Mouse (Mus musculus) intestine, embryonic 14.5 days (tissue): ENCODE data around the gene Ttll13. TPM values are rescaled to one million over a fixed set of nuclear protein-coding genes. Genes with fewer than 3 reads are reported as not detected.
A peak's percentile ranks its signal among the peaks of the same experiment; 100 is the strongest.

Experiments used
- ATAC-seq: fragments of 200-750 bp; cut with Nextera tagmentation; replicated peaks from 2 replicates; pipeline ENCODE4 v1.8.0; 2017; ENCODE audit warnings: low read depth, moderate number of reproducible peaks, moderate TSS enrichment, moderate library complexity; ENCODE audit not compliant: low FRiP score, low TSS enrichment
- DNase-seq: peaks from one replicate; pipeline ENCODE4 v3.0.0-alpha.2; 2018; ENCODE audit warnings: low spot score
- H3K27ac ChIP-seq: fragments of 300-500 bp; sonication (generic); 2 replicates; pipeline ENCODE4 v1.5.1; 2014; ENCODE audit warnings: low read depth, mild to moderate bottlenecking, control low read depth
- H3K27me3 ChIP-seq: fragments of 300-500 bp; sonication (generic); replicated peaks from 2 replicates; pipeline ENCODE4 v1.6.1; 2014; ENCODE audit warnings: low read length, control low read depth; ENCODE audit not compliant: control insufficient read depth, insufficient read depth
- H3K36me3 ChIP-seq: fragments of 300-500 bp; sonication (generic); 2 replicates; pipeline ENCODE4 v1.6.1; 2014; ENCODE audit warnings: low read length, control low read depth; ENCODE audit not compliant: control insufficient read depth, insufficient read depth
- H3K4me1 ChIP-seq: fragments of 300-500 bp; sonication (generic); replicated peaks from 2 replicates; pipeline ENCODE4 v1.6.1; 2014; ENCODE audit warnings: low read length, control low read depth, mixed read lengths; ENCODE audit not compliant: control insufficient read depth, insufficient read depth
- H3K4me2 ChIP-seq: fragments of 300-500 bp; sonication (generic); 2 replicates; pipeline ENCODE4 v1.6.1; 2014; ENCODE audit warnings: low read length
- H3K4me3 ChIP-seq: fragments of 300-500 bp; sonication (generic); 2 replicates; pipeline ENCODE4 v1.5.1; 2014; ENCODE audit warnings: low read depth, low read length, control low read depth, mixed read lengths
- H3K9ac ChIP-seq: fragments of 300-500 bp; sonication (generic); 2 replicates; pipeline ENCODE4 v1.6.1; 2014; ENCODE audit warnings: mild to moderate bottlenecking, low read length
- H3K9me3 ChIP-seq: fragments of 300-500 bp; sonication (generic); 2 replicates; pipeline ENCODE4 v1.6.1; 2016; ENCODE audit warnings: low read length, control low read depth; ENCODE audit not compliant: control insufficient read depth
- WGBS: fragments of 180-500 bp; shearing (Covaris S2); extraction: QIAGEN DNeasy Blood & Tissue Kit; methylation state at CpG from one replicate; pipeline ENCODE4 v1.1.7; 2014; 5-methylcytosine and 5-hydroxymethylcytosine counted together
- polyA plus RNA-seq: library from polyadenylated mRNA; unstranded; fragments of >200 nt; fragmentation: Nextera tagmentation; extraction: Ambion mirVana; gene quantifications from 2 replicates; pipeline ENCODE4 v1.2.1, GENCODE M21; 2014

Gene Ttll13
- polyA plus RNA-seq, 1 experiment from 2014 or later = 0.66 TPM

- 91% methylated on average over 4 of the region's 4 CpGs for WGBS
- H3K27me3 ChIP-seq = no peaks in the 10 kb centered on the region
- ATAC-seq (no peak), DNase-seq (no peak)
- no peak overlapping the region for H3K27ac ChIP-seq
- no peaks in the 10 kb centered on the region for H3K9me3 ChIP-seq
- H3K4me1 ChIP-seq = peaks cover 3% of the 10 kb centered on the region; the same call in 1 of the 2 replicates
- no peaks in the 10 kb centered on the region for H3K36me3 ChIP-seq
- H3K4me3 ChIP-seq = no peak overlapping the region
- no peak overlapping the region for H3K9ac ChIP-seq
- H3K4me2 ChIP-seq = no peak overlapping the region
These were observed 1.3 kb upstream of the Ttll13 start for GRCm38 (mm10) chr7:80244851-80245250.

- H3K27me3 ChIP-seq = no peaks in the 10 kb centered on the region
- H3K36me3 ChIP-seq = no peaks in the 10 kb centered on the region
- ATAC-seq (no peak), DNase-seq (no peak)
- H3K27ac ChIP-seq = no peak overlapping the region
- H3K4me3 ChIP-seq = peak overlapping the region; percentile 52
- H3K9ac ChIP-seq = no peak overlapping the region
- 30% methylated on average over 7 of the region's 7 CpGs for WGBS
- H3K4me1 ChIP-seq = peaks cover 3% of the 10 kb centered on the region; the same call in 1 of the 2 replicates
- H3K9me3 ChIP-seq = no peaks in the 10 kb centered on the region
- H3K4me2 ChIP-seq = peak overlapping the region; percentile 58
These were observed 683 bp downstream of the Ttll13 start for GRCm38 (mm10) chr7:80246859-80247258.

GRCm38 (mm10) chr7:80252437-80252836 lies 6.3 kb downstream of the Ttll13 start:
- H3K4me2 ChIP-seq = no peak overlapping the region
- H3K36me3 ChIP-seq = no peaks in the 10 kb centered on the region
- H3K27me3 ChIP-seq = no peaks in the 10 kb centered on the region
- no peak overlapping the region for H3K4me3 ChIP-seq
- no peak overlapping the region for H3K27ac ChIP-seq
- H3K9ac ChIP-seq = no peak overlapping the region
- no peaks in the 10 kb centered on the region for H3K4me1 ChIP-seq
- ATAC-seq (no peak), DNase-seq (no peak)
- 77% methylated on average over 7 of the region's 7 CpGs for WGBS
- H3K9me3 ChIP-seq = no peaks in the 10 kb centered on the region

- ATAC-seq = no peak
- Histone ChIP-seq H3K27me3 (no peaks in the 10 kb centered on the region), H3K4me1 (no peaks in the 10 kb centered on the region), H3K4me3 (no peak overlapping the region), H3K36me3 (no peaks in the 10 kb centered on the region), H3K27ac (no peak overlapping the region), H3K9me3 (no peaks in the 10 kb centered on the region), H3K4me2 (no peak overlapping the region), H3K9ac (no peak overlapping the region)
- DNase-seq = no peak
- 78% methylated on average over 11 of the region's 11 CpGs for WGBS
These were observed 6.7 kb downstream of the Ttll13 start for GRCm38 (mm10) chr7:80252886-80253285.

- DNase-seq (no peak), ATAC-seq (no peak)
- WGBS = 77% methylated on average over 2 of the region's 2 CpGs
- Histone ChIP-seq H3K36me3 (no peaks in the 10 kb centered on the region), H3K9ac (no peak overlapping the region), H3K4me1 (no peaks in the 10 kb centered on the region), H3K9me3 (no peaks in the 10 kb centered on the region), H3K27ac (no peak overlapping the region), H3K4me2 (no peak overlapping the region), H3K4me3 (no peak overlapping the region), H3K27me3 (no peaks in the 10 kb centered on the region; the same call in 1 of the 2 replicates)
These were observed 9.8 kb downstream of the Ttll13 start for GRCm38 (mm10) chr7:80255981-80256380.

GRCm38 (mm10) chr7:80257706-80258105 lies 11.5 kb downstream of the Ttll13 start:
- ATAC-seq = no peak
- Histone ChIP-seq H3K27me3 (no peaks in the 10 kb centered on the region; the same call in 1 of the 2 replicates), H3K4me2 (no peak overlapping the region), H3K9ac (no peak overlapping the region), H3K36me3 (no peaks in the 10 kb centered on the region), H3K9me3 (no peaks in the 10 kb centered on the region), H3K27ac (no peak overlapping the region), H3K4me3 (no peak overlapping the region), H3K4me1 (peaks cover 8% of the 10 kb centered on the region; the same call in 1 of the 2 replicates)
- WGBS = 72% methylated on average over 2 of the region's 2 CpGs
- DNase-seq = no peak

- Histone ChIP-seq H3K9ac (peak within 1 kb of the TSS; percentile 87), H3K4me2 (peak within 1 kb of the TSS; percentile 98), H3K4me3 (peak within 1 kb of the TSS; percentile 97), H3K36me3 (peaks cover 20% of the 10 kb centered on the region), H3K4me1 (peaks cover 8% of the 10 kb centered on the region; the same call in 1 of the 2 replicates), H3K9me3 (no peaks in the 10 kb centered on the region), H3K27ac (peak within 1 kb of the TSS; percentile 79), H3K27me3 (no peaks in the 10 kb centered on the region; the same call in 1 of the 2 replicates)
- ATAC-seq = peak; percentile 86
- 27% methylated on average over 40 of the region's 40 CpGs for WGBS
- peak; percentile 91 for DNase-seq
These were observed 14.6 kb downstream of the Ttll13 start, which contains the start of gene Ngrn for GRCm38 (mm10) chr7:80260625-80261371. TSS of gene Ngrn (plus strand) at chr7:80261215.

- H3K27me3 ChIP-seq = no peaks in the 10 kb centered on the region; the same call in 1 of the 2 replicates
- H3K27ac ChIP-seq = peak overlapping the region; percentile 79
- peak overlapping the region; percentile 97 for H3K4me3 ChIP-seq
- H3K9ac ChIP-seq = peak overlapping the region; percentile 87
- WGBS = under 1% methylated on average over 32 of the region's 32 CpGs
- H3K4me2 ChIP-seq = peak overlapping the region; percentile 98
- ATAC-seq (peak; percentile 74), DNase-seq (no peak)
- H3K9me3 ChIP-seq = no peaks in the 10 kb centered on the region
- H3K4me1 ChIP-seq = peaks cover 8% of the 10 kb centered on the region; the same call in 1 of the 2 replicates
- peaks cover 27% of the 10 kb centered on the region for H3K36me3 ChIP-seq
These were observed 15.3 kb downstream of the Ttll13 start for GRCm38 (mm10) chr7:80261372-80261990.
